Mouse (Mus musculus) layer of hippocampus, adult 2 months (tissue): Measurements from ENCODE around the gene Smim20. TPM values are rescaled to one million over a fixed set of nuclear protein-coding genes. Genes with fewer than 3 reads are reported as not detected.

Experiments used
- DNase-seq, 2 experiments: peaks; one replicate each; pipeline ENCODE4 v3.0.0; 2022; ENCODE audit warnings: low spot score in 2 of 2
- H3K27ac ChIP-seq: fragments of 200-600 bp; 2 replicates; pipeline ENCODE4 v1.8.1; 2022
- H3K4me3 ChIP-seq: fragments of 200-600 bp; 2 replicates; pipeline ENCODE4 v1.8.1; 2022; ENCODE audit warnings: mild to moderate bottlenecking
- CTCF ChIP-seq: fragments of 200-600 bp; conservative IDR thresholded peaks from 2 replicates; pipeline ENCODE4 v1.8.1; 2022; ENCODE audit warnings: antibody characterized with exemption, mild to moderate bottlenecking, moderate library complexity
- long read RNA-seq, 2 experiments: library from polyadenylated mRNA; stranded (forward); transcript quantifications; one replicate each; pipeline ENCODE4 v2.0.0; 2021; ENCODE audit warnings: borderline mapping rate in 2 of 2
- total RNA-seq, 2 experiments: library from RNA; stranded (reverse); gene quantifications; 2 replicates each; pipeline ENCODE4 v1.2.3; 2021

Smim20 gene
- total RNA-seq, result 10 to 100 TPM; 41.1 to 43.7 TPM
- long read RNA-seq, experiment 1, transcript Smim20-201 (3 exons, 922 nt), result major isoform, 25 of 30 reads
- long read RNA-seq, experiment 1, partial matches to known transcripts, result 0 of 30 reads
- long read RNA-seq, experiment 1, other reads (novel, unspliced or antisense), result 3 of 30 reads
- long read RNA-seq, experiment 2, transcript Smim20-201 (3 exons, 922 nt), result major isoform, 43 of 45 reads
- long read RNA-seq, experiment 2, partial matches to known transcripts, result 0 of 45 reads
- long read RNA-seq, experiment 2, other reads (novel, unspliced or antisense), result 2 of 45 reads

GRCm38 (mm10) chr5:53266931-53267853 is at the start of gene Smim20:
Smim20 (plus strand) TSS chr5:53267083.
- peak within 1 kb of the TSS; percentile 90 for H3K4me3 ChIP-seq
- DNase-seq, result peak; percentile 85
- peak within 1 kb of the TSS; percentile 92 for H3K27ac ChIP-seq
- TF ChIP-seq CTCF, result no peak

- no peak for DNase-seq
These were observed 41.4 kb upstream of the Smim20 start for GRCm38 (mm10) chr5:53225434-53225833.

GRCm38 (mm10) chr5:53230560-53230959 is 36.3 kb upstream of the Smim20 start:
- no peak overlapping the region for H3K4me3 ChIP-seq
- DNase-seq, result no peak
- no peak overlapping the region for H3K27ac ChIP-seq
- no peak for TF ChIP-seq CTCF

More at GRCm38 (mm10) chr5:53225434-53225833, 41.4 kb upstream of the Smim20 start:
- Histone ChIP-seq H3K27ac (no peak overlapping the region), H3K4me3 (no peak overlapping the region)
- TF ChIP-seq CTCF, result no peak

- no peak for DNase-seq
- H3K27ac ChIP-seq, result no peak overlapping the region
- no peak overlapping the region for H3K4me3 ChIP-seq
- no peak for TF ChIP-seq CTCF
These were observed 31.3 kb upstream of the Smim20 start for GRCm38 (mm10) chr5:53235551-53235950.

- DNase-seq, result no peak
- Histone ChIP-seq H3K27ac (no peak overlapping the region), H3K4me3 (no peak overlapping the region)
- TF ChIP-seq CTCF, result no peak
These were observed 30.7 kb upstream of the Smim20 start for GRCm38 (mm10) chr5:53236136-53236535.

- Histone ChIP-seq H3K27ac (no peak overlapping the region), H3K4me3 (no peak overlapping the region)
- no peak for DNase-seq
- TF ChIP-seq CTCF, result no peak
These were observed 30.1 kb upstream of the Smim20 start for GRCm38 (mm10) chr5:53236749-53237148.

GRCm38 (mm10) chr5:53238761-53239160 is 28.1 kb upstream of the Smim20 start:
- H3K27ac ChIP-seq, result no peak overlapping the region
- H3K4me3 ChIP-seq, result no peak overlapping the region
- TF ChIP-seq CTCF, result no peak
- no peak for DNase-seq

- no peak for TF ChIP-seq CTCF
- no peak for DNase-seq
- no peak overlapping the region for H3K27ac ChIP-seq
- no peak overlapping the region for H3K4me3 ChIP-seq
These were observed 27.7 kb upstream of the Smim20 start for GRCm38 (mm10) chr5:53239189-53239588.

- no peak for DNase-seq
- no peak overlapping the region for H3K27ac ChIP-seq
- no peak for TF ChIP-seq CTCF
- H3K4me3 ChIP-seq, result no peak overlapping the region
These were observed 26.9 kb upstream of the Smim20 start for GRCm38 (mm10) chr5:53239831-53240440.

- no peak for DNase-seq
- TF ChIP-seq CTCF, result no peak
- Histone ChIP-seq H3K4me3 (no peak overlapping the region), H3K27ac (no peak overlapping the region)
These were observed 25.8 kb upstream of the Smim20 start for GRCm38 (mm10) chr5:53241109-53241508.

- Histone ChIP-seq H3K4me3 (no peak overlapping the region), H3K27ac (no peak overlapping the region)
- DNase-seq, result no peak
- no peak for TF ChIP-seq CTCF
These were observed 24.9 kb upstream of the Smim20 start for GRCm38 (mm10) chr5:53241963-53242362.

- peak; percentile 29 to 46 for DNase-seq
- H3K4me3 ChIP-seq, result no peak overlapping the region
- peak overlapping the region; percentile 71 for H3K27ac ChIP-seq
- TF ChIP-seq CTCF, result no peak
These were observed 23.9 kb upstream of the Smim20 start for GRCm38 (mm10) chr5:53242865-53243499.
